Mouse (Mus musculus) spleen, adult 2 months (tissue): Measurements from ENCODE around the gene Nudt4.

Experiments used
- CTCF ChIP-seq: fragments of 200-500 bp; IDR thresholded peaks from 2 replicates; pipeline ENCODE4 v1.5.1; 2011; ENCODE audit warnings: mild to moderate bottlenecking, inconsistent platforms; ENCODE audit not compliant: insufficient read depth, insufficient read length, insufficient replicate concordance; ENCODE audit errors: extremely low read depth
- POLR2A ChIP-seq: fragments of 200-500 bp; IDR thresholded peaks from 2 replicates; pipeline ENCODE4 v1.6.1; 2011; ENCODE audit warnings: low read depth, low read length, inconsistent platforms

DNA sequence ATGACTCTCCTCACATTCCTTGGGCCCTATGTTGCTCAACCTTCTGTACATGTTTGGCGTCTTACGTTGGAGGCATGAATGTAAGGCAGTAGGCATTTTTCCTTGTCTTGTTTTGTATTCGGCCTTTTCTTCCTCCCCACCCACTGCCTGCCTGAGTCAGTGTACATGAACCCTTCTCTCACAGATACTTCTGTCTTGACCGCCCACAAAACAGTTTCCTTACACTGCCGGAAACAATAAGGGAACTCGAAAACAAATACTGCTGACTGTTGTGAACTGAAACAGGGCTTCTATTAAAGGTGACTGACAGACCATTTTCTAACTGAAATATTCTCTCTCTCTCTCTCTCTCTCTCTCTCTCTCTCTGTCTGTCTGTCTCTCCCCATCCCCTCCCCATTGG lies 55.2 kb downstream of the Nudt4 start:
- TF ChIP-seq CTCF = no peak
- TF ChIP-seq POLR2A = no peak
